Mouse (Mus musculus) intestine, postnatal 0 days (tissue): ENCODE data around the gene Nmnat3. TPM values are rescaled to one million over a fixed set of nuclear protein-coding genes. Genes with fewer than 3 reads are reported as not detected.

Source experiments
- ATAC-seq: fragments of 200-750 bp; cut with Nextera tagmentation; 2 replicates; pipeline ENCODE4 v1.8.0; 2017; ENCODE audit warnings: mild to moderate bottlenecking, moderate TSS enrichment, moderate library complexity
- H3K27ac ChIP-seq: fragments of 300-500 bp; sonication (generic); 2 replicates; pipeline ENCODE4 v1.5.1; 2014; ENCODE audit warnings: mild to moderate bottlenecking, low read depth, low read length, moderate library complexity
- H3K27me3 ChIP-seq: fragments of 300-500 bp; sonication (generic); replicated peaks from 2 replicates; pipeline ENCODE4 v1.6.1; 2014; ENCODE audit warnings: low read length, mixed read lengths; ENCODE audit not compliant: control insufficient read depth, insufficient read depth
- H3K36me3 ChIP-seq: fragments of 300-500 bp; sonication (generic); 2 replicates; pipeline ENCODE4 v1.6.1; 2014; ENCODE audit warnings: mild to moderate bottlenecking, moderate library complexity; ENCODE audit not compliant: control insufficient read depth, insufficient read depth
- H3K4me1 ChIP-seq: fragments of 300-500 bp; sonication (generic); replicated peaks from 2 replicates; pipeline ENCODE4 v1.6.1; 2014; ENCODE audit warnings: antibody characterized with exemption, low read length, mixed read lengths; ENCODE audit not compliant: control insufficient read depth, insufficient read depth
- H3K4me2 ChIP-seq: fragments of 300-500 bp; sonication (generic); replicated peaks from 2 replicates; pipeline ENCODE4 v1.6.1; 2014; ENCODE audit warnings: low read depth, mild to moderate bottlenecking, moderate library complexity
- H3K4me3 ChIP-seq: fragments of 300-500 bp; sonication (generic); 2 replicates; pipeline ENCODE4 v1.5.1; 2014; ENCODE audit warnings: low read depth, low read length
- H3K9ac ChIP-seq: fragments of 300-500 bp; sonication (generic); 2 replicates; pipeline ENCODE4 v1.6.1; 2014; ENCODE audit warnings: mild to moderate bottlenecking, low read depth, low read length
- H3K9me3 ChIP-seq: fragments of 300-500 bp; sonication (generic); 2 replicates; pipeline ENCODE4 v1.6.1; 2016; ENCODE audit warnings: mixed run types; ENCODE audit not compliant: control insufficient read depth
- CTCF ChIP-seq: sonication (generic); IDR thresholded peaks from 2 replicates; pipeline ENCODE4 v1.5.1; 2016; ENCODE audit warnings: low read depth, mild to moderate bottlenecking, control low read depth, antibody characterized with exemption, moderate library complexity
- WGBS: fragments of 180-500 bp; shearing (Covaris S2); extraction: QIAGEN DNeasy Blood & Tissue Kit; methylation state at CpG from one replicate; pipeline ENCODE4 v1.1.7; 2014; 5-methylcytosine and 5-hydroxymethylcytosine counted together
- polyA plus RNA-seq: library from polyadenylated mRNA; unstranded; fragments of >200 nt; fragmentation: Nextera tagmentation; extraction: Ambion mirVana; gene quantifications from 2 replicates; pipeline ENCODE4 v1.2.1, GENCODE M21; 2015

Nmnat3 gene
- polyA plus RNA-seq, 1 experiment from 2014 or later, result 17.3 TPM

- 79% methylated on average over 1 of the region's 1 CpGs for WGBS
- no peak for ATAC-seq
- no peaks in the 10 kb centered on the region for H3K36me3 ChIP-seq
- no peaks in the 10 kb centered on the region for H3K9me3 ChIP-seq
- no peak overlapping the region for H3K9ac ChIP-seq
- no peaks in the 10 kb centered on the region for H3K27me3 ChIP-seq
- no peak overlapping the region for H3K4me3 ChIP-seq
- H3K4me1 ChIP-seq, result no peaks in the 10 kb centered on the region
- no peak overlapping the region for H3K27ac ChIP-seq
- no peak for TF ChIP-seq CTCF
- H3K4me2 ChIP-seq, result no peak overlapping the region
Observed at GRCm38 (mm10) chr9:98290591-98290990, 3.4 kb downstream of the Nmnat3 start.

- Histone ChIP-seq H3K4me1 (no peaks in the 10 kb centered on the region), H3K36me3 (no peaks in the 10 kb centered on the region), H3K27ac (peak overlapping the region; percentile 80), H3K9me3 (no peaks in the 10 kb centered on the region), H3K27me3 (no peaks in the 10 kb centered on the region), H3K9ac (peak overlapping the region; percentile 43), H3K4me2 (peak overlapping the region; percentile 82), H3K4me3 (peak overlapping the region; percentile 52)
- WGBS, result under 1% methylated on average over 56 of the region's 56 CpGs
- ATAC-seq, result peak; percentile 89
- no peak for TF ChIP-seq CTCF
Observed at GRCm38 (mm10) chr9:98296383-98297201, 9.4 kb downstream of the Nmnat3 start.

- H3K36me3 ChIP-seq, result no peaks in the 10 kb centered on the region
- TF ChIP-seq CTCF, result no peak
- no peaks in the 10 kb centered on the region for H3K4me1 ChIP-seq
- H3K27me3 ChIP-seq, result no peaks in the 10 kb centered on the region
- peak overlapping the region; percentile 82 for H3K4me2 ChIP-seq
- H3K4me3 ChIP-seq, result peak overlapping the region; percentile 52
- 7% methylated on average over 11 of the region's 12 CpGs for WGBS
- H3K27ac ChIP-seq, result peak overlapping the region; percentile 80
- peak overlapping the region; percentile 43 for H3K9ac ChIP-seq
- peak; percentile 67 for ATAC-seq
- H3K9me3 ChIP-seq, result no peaks in the 10 kb centered on the region
Observed at GRCm38 (mm10) chr9:98297234-98297936, 10.2 kb downstream of the Nmnat3 start.

DNA sequence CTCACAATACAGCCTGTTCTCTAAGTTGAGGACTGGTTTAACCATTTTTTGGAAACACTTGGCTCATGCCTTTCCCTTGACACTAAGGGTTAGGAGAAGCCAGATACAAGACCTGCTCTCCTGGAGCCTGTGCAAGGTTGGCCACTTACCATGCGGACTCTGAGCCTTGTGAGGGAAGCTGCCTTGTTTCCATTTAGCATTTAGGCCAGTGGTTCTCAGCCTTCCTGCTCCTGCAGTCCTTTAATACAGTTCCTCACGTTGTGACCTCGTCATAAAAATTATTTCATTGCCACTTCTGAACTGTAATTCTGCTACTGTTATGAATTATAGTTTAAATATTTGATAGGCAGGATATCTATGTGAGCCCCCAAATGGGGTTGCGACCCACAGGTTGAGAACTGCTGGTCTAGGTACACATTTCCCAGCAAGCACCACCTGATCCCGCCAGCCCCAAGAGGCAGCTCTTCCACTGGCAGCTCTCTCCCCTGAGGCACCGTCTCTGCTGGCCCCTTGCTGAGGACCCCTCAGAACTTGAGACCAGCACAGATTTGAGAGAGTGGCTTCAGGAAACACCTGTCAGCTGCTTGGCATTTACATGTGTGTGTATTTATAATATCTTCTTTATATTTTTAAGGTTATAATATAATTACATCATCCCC is 10.8 kb downstream of the Nmnat3 start:
- Histone ChIP-seq H3K4me1 (no peaks in the 10 kb centered on the region), H3K36me3 (0 out of 2 replicates have a peak, but pooled peaks cover 1% of the 10 kb centered on the region), H3K27ac (peak overlapping the region; percentile 80), H3K9me3 (no peaks in the 10 kb centered on the region), H3K4me2 (peak overlapping the region; percentile 82), H3K9ac (no peak overlapping the region), H3K4me3 (no peak overlapping the region), H3K27me3 (no peaks in the 10 kb centered on the region)
- no peak for ATAC-seq
- WGBS, result 73% methylated on average over 6 of the region's 6 CpGs
- no peak for TF ChIP-seq CTCF

GRCm38 (mm10) chr9:98298761-98299160 is 11.5 kb downstream of the Nmnat3 start:
- H3K27me3 ChIP-seq, result no peaks in the 10 kb centered on the region
- TF ChIP-seq CTCF, result no peak
- no peaks in the 10 kb centered on the region for H3K4me1 ChIP-seq
- ATAC-seq, result no peak
- no peak overlapping the region for H3K4me3 ChIP-seq
- 83% methylated on average over 3 of the region's 3 CpGs for WGBS
- no peaks in the 10 kb centered on the region for H3K9me3 ChIP-seq
- H3K9ac ChIP-seq, result no peak overlapping the region
- H3K4me2 ChIP-seq, result no peak overlapping the region
- H3K27ac ChIP-seq, result no peak overlapping the region
- H3K36me3 ChIP-seq, result 0 out of 2 replicates have a peak, but pooled peaks cover 5% of the 10 kb centered on the region

DNA sequence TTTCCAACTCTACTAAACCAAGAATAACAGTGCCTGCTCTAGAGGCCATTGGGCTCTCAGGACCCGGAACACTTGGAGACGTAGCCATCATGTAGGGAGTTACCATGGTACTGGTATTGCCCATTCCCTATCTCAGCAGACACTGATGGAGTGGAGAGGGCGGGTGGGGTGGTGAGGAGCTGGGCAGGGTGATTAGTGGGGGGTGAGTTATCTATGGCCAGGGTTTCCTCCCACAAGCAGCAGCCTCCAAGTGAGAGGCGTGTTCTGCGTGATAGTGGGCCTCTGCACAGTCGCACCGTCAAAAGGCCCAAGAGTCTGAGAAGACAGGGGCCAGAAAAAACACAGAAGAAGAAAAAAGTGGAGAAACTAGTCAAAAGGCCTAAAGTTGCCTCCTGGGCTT is 12.0 kb downstream of the Nmnat3 start:
- no peak overlapping the region for H3K9ac ChIP-seq
- no peaks in the 10 kb centered on the region for H3K27me3 ChIP-seq
- H3K4me3 ChIP-seq, result no peak overlapping the region
- no peaks in the 10 kb centered on the region for H3K4me1 ChIP-seq
- H3K27ac ChIP-seq, result no peak overlapping the region
- 51% methylated on average over 7 of the region's 7 CpGs for WGBS
- no peak overlapping the region for H3K4me2 ChIP-seq
- no peaks in the 10 kb centered on the region for H3K9me3 ChIP-seq
- no peak for TF ChIP-seq CTCF
- ATAC-seq, result no peak
- 0 out of 2 replicates have a peak, but pooled peaks cover 5% of the 10 kb centered on the region for H3K36me3 ChIP-seq
